Mouse (Mus musculus): ENCODE results near the gene Wnt2. TPM values are rescaled to one million over a fixed set of nuclear protein-coding genes. Genes with fewer than 3 reads are reported as not detected.

Gene Wnt2
- 1 to 10 TPM; 1.1 to 1.2 TPM for total RNA-seq (2021)
- long read RNA-seq, experiment 1, partial matches to known transcripts = 0 of 2 reads
- long read RNA-seq, experiment 1, other reads (novel, unspliced or antisense) = 1 of 2 reads
- long read RNA-seq, experiment 2, partial matches to known transcripts = 0 of 4 reads
- long read RNA-seq, experiment 2, other reads (novel, unspliced or antisense) = 0 of 4 reads

GRCm38 (mm10) chr6:18029746-18030656 lies at the start of gene Wnt2:
Wnt2 (minus strand) TSS chr6:18030585.
- intact Hi-C loops (cut with DNase I) = no loop called here
- DNase-seq = peak; percentile 9 to 16

GRCm38 (mm10) chr6:18078615-18079014 lies 48.2 kb upstream of the Wnt2 start:
- intact Hi-C loops (cut with DNase I) = loop anchor here (2.0 to 5.0 kb wide), 2 partner anchors 154 to 401 kb away; no protein-coding TSS in a partner anchor

GRCm38 (mm10) chr6:18076986-18077385 lies 46.6 kb upstream of the Wnt2 start:
- no peak for DNase-seq
- intact Hi-C loops (cut with DNase I) = loop anchor here (5.0 kb wide), 1 partner anchor 400 kb away; no protein-coding TSS in a partner anchor

More at GRCm38 (mm10) chr6:18078615-18079014, 48.2 kb upstream of the Wnt2 start:
- DNase-seq = no peak

- intact Hi-C loops (cut with DNase I) = loop anchor here (5.0 kb wide), 1 partner anchor 399 kb away; no protein-coding TSS in a partner anchor
- no peak for DNase-seq
Observed at GRCm38 (mm10) chr6:18076577-18076976, 46.2 kb upstream of the Wnt2 start.

GRCm38 (mm10) chr6:18057899-18058298 lies 27.5 kb upstream of the Wnt2 start:
- intact Hi-C loops (cut with DNase I) = no loop called here
- DNase-seq = no peak

GRCm38 (mm10) chr6:18051702-18052101 lies 21.3 kb upstream of the Wnt2 start:
- intact Hi-C loops (cut with DNase I) = no loop called here

GRCm38 (mm10) chr6:18044299-18044698 lies 13.9 kb upstream of the Wnt2 start:
- no peak for DNase-seq
- intact Hi-C loops (cut with DNase I) = no loop called here

More at GRCm38 (mm10) chr6:18051702-18052101, 21.3 kb upstream of the Wnt2 start:
- DNase-seq = no peak

- no peak for DNase-seq
- intact Hi-C loops (cut with DNase I) = no loop called here
Observed at GRCm38 (mm10) chr6:18043172-18043571, 12.8 kb upstream of the Wnt2 start.

- intact Hi-C loops (cut with DNase I) = no loop called here
- DNase-seq = no peak
Observed at GRCm38 (mm10) chr6:18032271-18032670, 1.9 kb upstream of the Wnt2 start.

GRCm38 (mm10) chr6:18031509-18032010 lies 1.2 kb upstream of the Wnt2 start:
- intact Hi-C loops (cut with DNase I) = no loop called here
- peak; percentile 65 for DNase-seq

- peak; percentile 3 to 4 for DNase-seq
- intact Hi-C loops (cut with DNase I) = no loop called here
Observed at GRCm38 (mm10) chr6:18030868-18031508, 603 bp upstream of the Wnt2 start.

GRCm38 (mm10) chr6:18024133-18024794 lies 6.1 kb downstream of the Wnt2 start:
- intact Hi-C loops (cut with DNase I) = no loop called here
- no peak for DNase-seq

- intact Hi-C loops (cut with DNase I) = no loop called here
- no peak for DNase-seq
Observed at GRCm38 (mm10) chr6:18013346-18013745, 17.0 kb downstream of the Wnt2 start.

- intact Hi-C loops (cut with DNase I) = no loop called here
- no peak for DNase-seq
Observed at GRCm38 (mm10) chr6:18007356-18007755, 23.0 kb downstream of the Wnt2 start.

- intact Hi-C loops (cut with DNase I) = no loop called here
- no peak for DNase-seq
Observed at GRCm38 (mm10) chr6:18002065-18002464, 28.3 kb downstream of the Wnt2 start.

GRCm38 (mm10) chr6:17998497-17998896 lies 31.9 kb downstream of the Wnt2 start:
- intact Hi-C loops (cut with DNase I) = no loop called here
- no peak for DNase-seq

- DNase-seq = no peak
- intact Hi-C loops (cut with DNase I) = no loop called here
Observed at GRCm38 (mm10) chr6:17994956-17995790, 35.2 kb downstream of the Wnt2 start.

- intact Hi-C loops (cut with DNase I) = no loop called here
- DNase-seq = peak in 1 of 2 experiments; percentile 7
Observed at GRCm38 (mm10) chr6:17991625-17992024, 38.8 kb downstream of the Wnt2 start.
